Mouse (Mus musculus) CH12.LX (cell line): ENCODE data around the gene Dagla.

Experiments
- CTCF ChIP-seq, 2 experiments: IDR thresholded peaks in 1 of 2; conservative IDR thresholded peaks in 1 of 2; 2 replicates each; pipeline ENCODE4 v1.5.1; 2011 to 2012; ENCODE audit warnings: low read depth in 2 of 2, low read length in 2 of 2, improper control_type of control experiment in 1 of 2, inconsistent platforms in 1 of 2, mild to moderate bottlenecking in 1 of 2, moderate library complexity in 1 of 2
- HCFC1 ChIP-seq: IDR thresholded peaks from 2 replicates; pipeline ENCODE4 v1.6.1; 2012; ENCODE audit warnings: low read depth, mild to moderate bottlenecking, inconsistent platforms, low read length, improper control_type of control experiment
- MAX ChIP-seq: IDR thresholded peaks from 2 replicates; pipeline ENCODE4 v1.6.1; 2011; ENCODE audit warnings: low read length, improper control_type of control experiment
- POLR2A ChIP-seq: IDR thresholded peaks from 2 replicates; pipeline ENCODE4 v1.6.1; 2011; ENCODE audit warnings: low read depth, mild to moderate bottlenecking, improper control_type of control experiment, low read length

- no peak for TF ChIP-seq POLR2A
- TF ChIP-seq HCFC1, result no peak
- no peak for TF ChIP-seq CTCF (conservative IDR thresholded peaks at IDR 0.05 in 1 of 2, IDR thresholded peaks at IDR 0.05 in 1 of 2; ENCODE audit: low read depth in 2 of 2, low read length in 2 of 2)
- TF ChIP-seq MAX, result no peak
These were observed 27.0 kb upstream of the Dagla start for GRCm38 (mm10) chr19:10331706-10332105.
